Comparison of ENCODE assay signal across 18 mouse cellular contexts in the genomic region with DNA sequence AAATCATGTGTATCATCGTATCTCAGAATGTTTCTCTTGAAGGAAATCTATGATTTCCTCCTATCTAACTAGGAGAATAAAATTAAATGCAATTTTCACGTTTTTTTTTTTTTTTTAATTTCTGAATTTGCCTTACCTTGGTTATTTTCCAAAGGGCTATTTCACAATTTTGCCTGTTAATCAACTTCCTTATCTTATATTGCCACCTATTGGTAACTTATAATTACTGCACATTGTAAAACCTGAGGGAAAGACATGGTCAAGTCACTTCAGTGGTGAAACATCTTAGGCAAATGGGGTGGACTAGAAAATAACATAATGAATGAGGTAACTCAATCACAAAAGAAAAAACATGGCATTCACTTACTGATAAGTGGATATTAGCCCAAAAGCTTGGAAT.
DNase-seq lines count a peak whose midpoint lies in the region; ATAC-seq and TF ChIP-seq lines count a peak whose summit lies in the region.
"Had no signal": no experiment of that assay in that cellular context is flagged by ENCODE, and none has a peak within 500 bp of the region (broad histone marks: within the 10 kb centered on the region; RNA-seq: fewer than 3 reads in every experiment).

No protein-coding gene starts in this region.

- TF ChIP-seq EP300 in heart, adult 2 months (IDR thresholded peaks at IDR 0.05; ENCODE audit: insufficient read depth, low read depth, low read length), result no peak

- no peak overlapping the region for H3K9ac ChIP-seq in heart, adult 2 months (ENCODE audit: low read depth, low read length)
- H3K9ac ChIP-seq in midbrain, embryonic 14.5 days (replicated peaks; ENCODE audit: low read length), result no peak overlapping the region
- H3K9ac ChIP-seq in midbrain, embryonic 13.5 days (replicated peaks), result no peak overlapping the region
- H3K9ac ChIP-seq: limb, embryonic 15.5 days; neural tube, embryonic 15.5 days had no signal

- no peaks in the 10 kb centered on the region for H3K27me3 ChIP-seq in heart, adult 2 months (ENCODE audit: control insufficient read depth, insufficient read depth, low read length)
- H3K27me3 ChIP-seq in midbrain, embryonic 14.5 days (ENCODE audit: control insufficient read depth, insufficient read depth, low read length), result no peaks in the 10 kb centered on the region
- no peaks in the 10 kb centered on the region for H3K27me3 ChIP-seq in midbrain, embryonic 13.5 days
- H3K27me3 ChIP-seq: limb, embryonic 15.5 days; neural tube, embryonic 15.5 days had no signal

- WGBS in heart, adult 2 months, result 35% methylated on average over 2 of the region's 2 CpGs
- 42% methylated on average over 2 of the region's 2 CpGs for WGBS in midbrain, embryonic 14.5 days
- 41% methylated on average over 2 of the region's 2 CpGs for WGBS in midbrain, embryonic 13.5 days

- no peak overlapping the region for H3K27ac ChIP-seq in heart, adult 2 months
- H3K27ac ChIP-seq in midbrain, embryonic 14.5 days (replicated peaks; ENCODE audit: low read depth, low read length), result no peak overlapping the region
- no peak overlapping the region for H3K27ac ChIP-seq in midbrain, embryonic 13.5 days
- H3K27ac ChIP-seq: limb, embryonic 15.5 days; neural tube, embryonic 15.5 days had no signal

- ATAC-seq in midbrain, embryonic 14.5 days (ENCODE audit: low FRiP score, low TSS enrichment), result no peak
- ATAC-seq in midbrain, embryonic 13.5 days, result no peak
- no peak for ATAC-seq in megakaryocyte-erythroid progenitor cell, adult 5-6 weeks (replicated peaks; ENCODE audit: low FRiP score, low TSS enrichment, poor library complexity, severe bottlenecking)
- ATAC-seq: activated CD4-positive, CD25-positive, alpha-beta regulatory T cell, adult 4 months; CD4-positive, CD25-positive, alpha-beta regulatory T cell, adult 4 months; inflammation-experienced regulatory T-cells, adult 6 months had no signal

- intact Hi-C loops in heart, adult 2 months (cut with DNase I), result no loop called here
- intact Hi-C loops in heart, postnatal 25 days (cut with DNase I), result no loop called here

- TF ChIP-seq CTCF in heart, adult 2 months (IDR thresholded peaks at IDR 0.05), result peak; percentile 28

- no peak for DNase-seq in heart, adult 2 months
- DNase-seq in heart, postnatal 25 days (ENCODE audit: low spot score), result no peak
- DNase-seq in midbrain, embryonic 14.5 days, result peak; percentile 41
- DNase-seq in brain, adult 2 months (ENCODE audit: low read depth, low spot score), result peak; percentile 5
- DNase-seq in adrenal gland, postnatal 25 days, result no peak
- DNase-seq: cerebellum, postnatal 36 days; heart, adult 18-20 months; heart, postnatal 10 days; kidney, postnatal 36 days; lung, postnatal 14 days; right cerebral cortex, postnatal 14 days had no signal

- H3K4me3 ChIP-seq in heart, adult 2 months, result no peak overlapping the region
- H3K4me3 ChIP-seq in midbrain, embryonic 14.5 days (replicated peaks; ENCODE audit: low read depth, low read length), result no peak overlapping the region
- no peak overlapping the region for H3K4me3 ChIP-seq in midbrain, embryonic 13.5 days (replicated peaks)
- H3K4me3 ChIP-seq: limb, embryonic 15.5 days; neural tube, embryonic 15.5 days had no signal

- no peak overlapping the region for H3K4me2 ChIP-seq in midbrain, embryonic 14.5 days (ENCODE audit: low read length)
- H3K4me2 ChIP-seq in midbrain, embryonic 13.5 days (replicated peaks), result no peak overlapping the region
- H3K4me2 ChIP-seq: limb, embryonic 15.5 days; neural tube, embryonic 15.5 days had no signal

- H3K9me3 ChIP-seq in midbrain, embryonic 14.5 days (ENCODE audit: control insufficient read depth, low read length), result no peaks in the 10 kb centered on the region
- no peaks in the 10 kb centered on the region for H3K9me3 ChIP-seq in midbrain, embryonic 13.5 days
- H3K9me3 ChIP-seq: limb, embryonic 15.5 days; neural tube, embryonic 15.5 days had no signal

- no peaks in the 10 kb centered on the region for H3K79me2 ChIP-seq in heart, adult 2 months (replicated peaks; ENCODE audit: control insufficient read depth, insufficient read depth, low read length)

- H3K36me3 ChIP-seq in heart, adult 2 months (ENCODE audit: control insufficient read depth, insufficient read depth, low read length), result no peaks in the 10 kb centered on the region
- no peaks in the 10 kb centered on the region for H3K36me3 ChIP-seq in midbrain, embryonic 14.5 days (ENCODE audit: control insufficient read depth, insufficient read depth, low read length)
- H3K36me3 ChIP-seq in midbrain, embryonic 13.5 days, result no peaks in the 10 kb centered on the region
- H3K36me3 ChIP-seq: limb, embryonic 15.5 days; neural tube, embryonic 15.5 days had no signal

- no peaks in the 10 kb centered on the region for H3K4me1 ChIP-seq in heart, adult 2 months (ENCODE audit: control insufficient read depth, insufficient read depth, low read length)
- H3K4me1 ChIP-seq in midbrain, embryonic 14.5 days (ENCODE audit: control insufficient read depth, insufficient read depth, low read length), result no peaks in the 10 kb centered on the region
- H3K4me1 ChIP-seq in midbrain, embryonic 13.5 days (replicated peaks), result no peaks in the 10 kb centered on the region
- H3K4me1 ChIP-seq: limb, embryonic 15.5 days; neural tube, embryonic 15.5 days had no signal

- TF ChIP-seq POLR2A in heart, adult 2 months (IDR thresholded peaks at IDR 0.05; ENCODE audit: insufficient read depth, low read depth, low read length), result no peak

Comparison
In these comparisons a context has a peak if more than half of its experiments do, and no peak if none do; other contexts are left out.
1. DNase-seq: peak in midbrain, embryonic 14.5 days (single experiment) and brain, adult 2 months (single experiment); none in heart, adult 2 months (0 of 2), heart, postnatal 25 days (single experiment) and adrenal gland, postnatal 25 days (single experiment).